Comparison of ENCODE assay signal across 17 mouse cellular contexts in the genomic region with DNA sequence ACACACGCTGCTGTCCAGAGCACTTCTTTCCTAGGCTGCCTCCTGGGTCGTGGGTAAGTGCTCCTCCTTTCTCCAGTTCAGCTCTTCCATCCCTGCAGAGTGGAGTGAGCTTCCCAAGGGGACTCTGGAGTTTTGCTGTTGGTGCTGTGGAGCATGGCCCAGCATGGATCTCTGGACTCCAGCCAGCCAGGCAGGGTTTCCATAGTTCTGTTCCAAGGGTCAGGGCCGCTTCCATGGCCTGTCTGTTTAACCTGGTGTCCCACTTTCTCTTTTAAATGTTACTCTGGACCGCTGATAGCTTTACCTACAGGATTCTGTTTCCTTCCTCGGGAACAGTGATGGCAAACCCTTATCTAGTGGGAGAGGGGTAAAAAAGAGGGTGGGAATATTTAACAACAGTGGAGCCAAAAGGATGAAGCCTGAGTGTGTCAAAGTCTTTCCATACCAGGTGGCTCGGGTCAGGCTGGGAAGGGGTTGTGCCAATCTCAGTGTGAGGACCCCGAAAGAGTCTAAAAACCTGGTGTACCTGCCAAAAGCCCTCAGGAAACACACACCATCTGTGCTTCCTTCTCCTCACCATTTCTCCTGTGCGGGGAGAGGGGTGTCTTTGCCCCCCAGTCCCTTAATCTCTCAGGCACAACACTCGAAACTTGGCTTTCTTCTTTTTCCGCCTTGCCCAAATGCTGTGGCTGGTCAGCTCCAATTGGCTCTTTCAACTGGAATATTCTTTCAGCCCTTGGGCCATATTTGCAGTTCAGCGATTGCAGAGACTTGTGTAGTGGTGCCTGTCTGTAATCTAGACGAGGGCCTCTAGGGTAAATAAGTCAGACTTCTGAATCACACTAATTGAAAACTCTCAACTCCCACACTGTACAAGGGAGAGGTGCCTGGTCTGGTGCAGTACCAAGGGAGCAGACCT.
DNase-seq lines count a peak whose midpoint lies in the region; ATAC-seq lines count a peak whose summit lies in the region.
"Had no signal": no experiment of that assay in that cellular context is flagged by ENCODE, and none has a peak within 500 bp of the region (broad histone marks: within the 10 kb centered on the region; RNA-seq: fewer than 3 reads in every experiment).

No protein-coding gene starts in this region.

- no peaks in the 10 kb centered on the region for H3K9me3 ChIP-seq in forebrain, embryonic 14.5 days (replicated peaks; ENCODE audit: control insufficient read depth, low read length)
- H3K9me3 ChIP-seq in forebrain, embryonic 10.5 days = no peaks in the 10 kb centered on the region
- H3K9me3 ChIP-seq in midbrain, embryonic 11.5 days (ENCODE audit: control insufficient read depth, low read length) = no peaks in the 10 kb centered on the region
- H3K9me3 ChIP-seq in midbrain, embryonic 13.5 days = 0 out of 2 replicates have a peak, but pooled peaks cover 4% of the 10 kb centered on the region
- H3K9me3 ChIP-seq in stomach, embryonic 16.5 days (replicated peaks; ENCODE audit: control insufficient read depth, low read length) = no peaks in the 10 kb centered on the region
- H3K9me3 ChIP-seq: lung, embryonic 15.5 days; neural tube, embryonic 12.5 days had no signal

- no peak overlapping the region for H3K4me2 ChIP-seq in forebrain, embryonic 14.5 days (ENCODE audit: low read length)
- H3K4me2 ChIP-seq in midbrain, embryonic 11.5 days = no peak overlapping the region
- no peak overlapping the region for H3K4me2 ChIP-seq in midbrain, embryonic 13.5 days (replicated peaks)
- H3K4me2 ChIP-seq in stomach, embryonic 16.5 days (ENCODE audit: low read depth, low read length) = no peak overlapping the region
- H3K4me2 ChIP-seq: hindbrain, embryonic 14.5 days; limb, embryonic 12.5 days; lung, embryonic 15.5 days; neural tube, embryonic 12.5 days had no signal

- 69% methylated on average over 12 of the region's 12 CpGs for WGBS in forebrain, embryonic 14.5 days
- 81% methylated on average over 12 of the region's 12 CpGs for WGBS in forebrain, embryonic 10.5 days
- WGBS in midbrain, embryonic 11.5 days = 86% methylated on average over 12 of the region's 12 CpGs
- WGBS in midbrain, embryonic 13.5 days = 81% methylated on average over 12 of the region's 12 CpGs
- WGBS in stomach, embryonic 16.5 days = 68% methylated on average over 12 of the region's 12 CpGs

- ATAC-seq in forebrain, embryonic 14.5 days = no peak
- ATAC-seq in midbrain, embryonic 11.5 days (ENCODE audit: low FRiP score) = no peak
- no peak for ATAC-seq in midbrain, embryonic 13.5 days
- ATAC-seq in stomach, embryonic 16.5 days (ENCODE audit: insufficient read depth, low FRiP score) = peak; percentile 60; the same call in 1 of the 2 replicates
- ATAC-seq: CD4-positive, CD25-positive, alpha-beta regulatory T cell, adult 4 months had no signal

- no peak overlapping the region for H3K27ac ChIP-seq in forebrain, embryonic 14.5 days (ENCODE audit: low read depth, low read length)
- no peak overlapping the region for H3K27ac ChIP-seq in forebrain, embryonic 10.5 days
- H3K27ac ChIP-seq in midbrain, embryonic 11.5 days (ENCODE audit: low read depth, low read length) = no peak overlapping the region
- no peak overlapping the region for H3K27ac ChIP-seq in midbrain, embryonic 13.5 days
- H3K27ac ChIP-seq in stomach, embryonic 16.5 days (ENCODE audit: low read length) = no peak overlapping the region
- H3K27ac ChIP-seq: hindbrain, embryonic 14.5 days; kidney, postnatal 0 days; left cerebral cortex, adult 2 months; limb, embryonic 12.5 days; lung, embryonic 15.5 days; neural tube, embryonic 12.5 days had no signal

- no peaks in the 10 kb centered on the region for H3K27me3 ChIP-seq in forebrain, embryonic 14.5 days (replicated peaks; ENCODE audit: control insufficient read depth, insufficient read depth, low read length)
- no peaks in the 10 kb centered on the region for H3K27me3 ChIP-seq in forebrain, embryonic 10.5 days (ENCODE audit: poor library complexity, severe bottlenecking)
- no peaks in the 10 kb centered on the region for H3K27me3 ChIP-seq in midbrain, embryonic 11.5 days (ENCODE audit: control insufficient read depth, insufficient read depth, low read length)
- no peaks in the 10 kb centered on the region for H3K27me3 ChIP-seq in midbrain, embryonic 13.5 days
- H3K27me3 ChIP-seq in stomach, embryonic 16.5 days (ENCODE audit: control insufficient read depth, insufficient read depth, low read length) = no peaks in the 10 kb centered on the region
- H3K27me3 ChIP-seq: limb, embryonic 12.5 days; lung, embryonic 15.5 days; neural tube, embryonic 12.5 days had no signal

- no peak overlapping the region for H3K9ac ChIP-seq in forebrain, embryonic 14.5 days (ENCODE audit: low read length)
- no peak overlapping the region for H3K9ac ChIP-seq in midbrain, embryonic 11.5 days (ENCODE audit: low read length)
- H3K9ac ChIP-seq in midbrain, embryonic 13.5 days (replicated peaks) = no peak overlapping the region
- H3K9ac ChIP-seq in stomach, embryonic 16.5 days (ENCODE audit: low read length) = no peak overlapping the region
- H3K9ac ChIP-seq: hindbrain, embryonic 14.5 days; limb, embryonic 12.5 days; lung, embryonic 15.5 days; neural tube, embryonic 12.5 days had no signal

- H3K4me1 ChIP-seq in forebrain, embryonic 14.5 days (ENCODE audit: control insufficient read depth, insufficient read depth, low read length) = no peaks in the 10 kb centered on the region
- no peaks in the 10 kb centered on the region for H3K4me1 ChIP-seq in forebrain, embryonic 10.5 days
- no peaks in the 10 kb centered on the region for H3K4me1 ChIP-seq in midbrain, embryonic 11.5 days (ENCODE audit: control insufficient read depth, insufficient read depth, low read length)
- H3K4me1 ChIP-seq in midbrain, embryonic 13.5 days (replicated peaks) = no peaks in the 10 kb centered on the region
- no peaks in the 10 kb centered on the region for H3K4me1 ChIP-seq in stomach, embryonic 16.5 days (ENCODE audit: control insufficient read depth, insufficient read depth, low read length)
- H3K4me1 ChIP-seq: limb, embryonic 12.5 days; lung, embryonic 15.5 days; neural tube, embryonic 12.5 days had no signal

- no peaks in the 10 kb centered on the region for H3K36me3 ChIP-seq in forebrain, embryonic 14.5 days (ENCODE audit: control insufficient read depth, insufficient read depth, low read length)
- H3K36me3 ChIP-seq in forebrain, embryonic 10.5 days (replicated peaks) = no peaks in the 10 kb centered on the region
- H3K36me3 ChIP-seq in midbrain, embryonic 11.5 days (ENCODE audit: control insufficient read depth, insufficient read depth, low read length) = no peaks in the 10 kb centered on the region
- no peaks in the 10 kb centered on the region for H3K36me3 ChIP-seq in midbrain, embryonic 13.5 days
- H3K36me3 ChIP-seq in stomach, embryonic 16.5 days (ENCODE audit: control insufficient read depth, insufficient read depth, low read length) = no peaks in the 10 kb centered on the region
- H3K36me3 ChIP-seq: limb, embryonic 12.5 days; lung, embryonic 15.5 days; neural tube, embryonic 12.5 days had no signal

- H3K4me3 ChIP-seq in forebrain, embryonic 14.5 days (ENCODE audit: low read depth, low read length) = no peak overlapping the region
- H3K4me3 ChIP-seq in forebrain, embryonic 10.5 days = no peak overlapping the region
- no peak overlapping the region for H3K4me3 ChIP-seq in midbrain, embryonic 11.5 days (ENCODE audit: low read depth, low read length)
- H3K4me3 ChIP-seq in midbrain, embryonic 13.5 days (replicated peaks) = no peak overlapping the region
- H3K4me3 ChIP-seq in stomach, embryonic 16.5 days (replicated peaks; ENCODE audit: low read length) = no peak overlapping the region
- H3K4me3 ChIP-seq: left cerebral cortex, adult 2 months; limb, embryonic 12.5 days; lung, embryonic 15.5 days; neural tube, embryonic 12.5 days had no signal

- DNase-seq in forebrain, embryonic 14.5 days (ENCODE audit: low spot score) = peak; percentile 29
- no peak for DNase-seq in forebrain, embryonic 10.5 days (ENCODE audit: extremely low spot score, low spot score)
- peak; percentile 65 for DNase-seq in midbrain, embryonic 11.5 days (ENCODE audit: low spot score, missing footprints)
- peak; percentile 67 to 75 for DNase-seq in kidney, postnatal 25 days
- DNase-seq in urinary bladder, postnatal 14 days (ENCODE audit: low spot score) = no peak
- DNase-seq: cerebellum, adult 11-12 months; gastrocnemius, postnatal 14 days; thymus, postnatal 25 days had no signal

Comparison
In these comparisons a context has a peak if more than half of its experiments do, and no peak if none do; other contexts are left out.
1. DNase-seq: peak in forebrain, embryonic 14.5 days (single experiment), midbrain, embryonic 11.5 days (single experiment) and kidney, postnatal 25 days (2 of 2); none in forebrain, embryonic 10.5 days (single experiment) and urinary bladder, postnatal 14 days (single experiment).